Mouse (Mus musculus): ENCODE data around the gene Gm9913. TPM values are rescaled to one million over a fixed set of nuclear protein-coding genes. Genes with fewer than 3 reads are reported as not detected.

Gm9913 gene
- polyA plus RNA-seq, 2 experiments, result 0.19 to 0.40 TPM

GRCm38 (mm10) chr2:125498216-125498615 lies 6.7 kb upstream of the Gm9913 start:
- peaks cover 12% of the 10 kb centered on the region; the same call in 1 of the 2 replicates for H3K27me3 ChIP-seq (ENCODE audit: control insufficient read depth, insufficient read depth, low read length)
- no peaks in the 10 kb centered on the region for H3K4me1 ChIP-seq (ENCODE audit: control insufficient read depth, insufficient read depth, low read length)
- H3K9ac ChIP-seq (ENCODE audit: low read depth, low read length, severe bottlenecking), result no peak overlapping the region
- no peak for TF ChIP-seq POLR2A (IDR thresholded peaks at IDR 0.05; ENCODE audit: borderline replicate concordance, extremely low read depth, insufficient read depth, insufficient read length)
- peaks cover 40% of the 10 kb centered on the region for H3K36me3 ChIP-seq (ENCODE audit: control insufficient read depth, insufficient read depth, low read length)
- WGBS, result 94% methylated on average over 7 of the region's 7 CpGs
- H3K9me3 ChIP-seq (ENCODE audit: control insufficient read depth, low read length), result no peaks in the 10 kb centered on the region
- ATAC-seq (ENCODE audit: low FRiP score, low read depth), result no peak
- no peak for DNase-seq (ENCODE audit: low spot score)
- H3K4me3 ChIP-seq (replicated peaks; ENCODE audit: low read length), result no peak overlapping the region
- no peak overlapping the region for H3K27ac ChIP-seq (replicated peaks; ENCODE audit: low read depth, low read length)
- H3K4me2 ChIP-seq (replicated peaks; ENCODE audit: low read depth, low read length, severe bottlenecking), result no peak overlapping the region

GRCm38 (mm10) chr2:125501526-125501925 lies 3.4 kb upstream of the Gm9913 start:
- peaks cover 5% of the 10 kb centered on the region; the same call in 1 of the 2 replicates for H3K4me1 ChIP-seq (ENCODE audit: control insufficient read depth, insufficient read depth, low read length)
- H3K27ac ChIP-seq (replicated peaks; ENCODE audit: low read depth, low read length), result no peak overlapping the region
- H3K4me2 ChIP-seq (replicated peaks; ENCODE audit: low read depth, low read length, severe bottlenecking), result no peak overlapping the region
- no peak for ATAC-seq (ENCODE audit: low FRiP score, low read depth)
- no peaks in the 10 kb centered on the region; the same call in 1 of the 2 replicates for H3K27me3 ChIP-seq (ENCODE audit: control insufficient read depth, insufficient read depth, low read length)
- H3K9me3 ChIP-seq (ENCODE audit: control insufficient read depth, low read length), result no peaks in the 10 kb centered on the region
- no peak overlapping the region for H3K9ac ChIP-seq (ENCODE audit: low read depth, low read length, severe bottlenecking)
- no peak for DNase-seq (ENCODE audit: low spot score)
- no peak for TF ChIP-seq POLR2A (IDR thresholded peaks at IDR 0.05; ENCODE audit: borderline replicate concordance, extremely low read depth, insufficient read depth, insufficient read length)
- H3K4me3 ChIP-seq (replicated peaks; ENCODE audit: low read length), result no peak overlapping the region
- peaks cover 24% of the 10 kb centered on the region for H3K36me3 ChIP-seq (ENCODE audit: control insufficient read depth, insufficient read depth, low read length)

GRCm38 (mm10) chr2:125505746-125506315 lies 942 bp downstream of the Gm9913 start:
- TF ChIP-seq POLR2A (IDR thresholded peaks at IDR 0.05; ENCODE audit: borderline replicate concordance, extremely low read depth, insufficient read depth, insufficient read length), result no peak
- peak overlapping the region; percentile 74 for H3K27ac ChIP-seq (replicated peaks; ENCODE audit: low read depth, low read length)
- peaks cover 10% of the 10 kb centered on the region for H3K4me1 ChIP-seq (ENCODE audit: control insufficient read depth, insufficient read depth, low read length)
- H3K9me3 ChIP-seq (ENCODE audit: control insufficient read depth, low read length), result no peaks in the 10 kb centered on the region
- no peaks in the 10 kb centered on the region for H3K27me3 ChIP-seq (ENCODE audit: control insufficient read depth, insufficient read depth, low read length)
- H3K9ac ChIP-seq (ENCODE audit: low read depth, low read length, severe bottlenecking), result peak overlapping the region; percentile 83
- H3K4me2 ChIP-seq (replicated peaks; ENCODE audit: low read depth, low read length, severe bottlenecking), result peak overlapping the region; percentile 89
- H3K36me3 ChIP-seq (ENCODE audit: control insufficient read depth, insufficient read depth, low read length), result peaks cover 13% of the 10 kb centered on the region
- peak overlapping the region; percentile 81 for H3K4me3 ChIP-seq (replicated peaks; ENCODE audit: low read length)
- WGBS, result under 1% methylated on average over 44 of the region's 48 CpGs
- peak; percentile 55 for DNase-seq (ENCODE audit: low spot score)
- peak; percentile 79 for ATAC-seq (ENCODE audit: low FRiP score, low read depth)

GRCm38 (mm10) chr2:125506316-125507054 lies 1.6 kb downstream of the Gm9913 start:
- no peaks in the 10 kb centered on the region for H3K9me3 ChIP-seq (ENCODE audit: control insufficient read depth, low read length)
- peak; percentile 81; the same call in 1 of the 2 replicates for TF ChIP-seq POLR2A (IDR thresholded peaks at IDR 0.05; ENCODE audit: borderline replicate concordance, extremely low read depth, insufficient read depth, insufficient read length)
- peaks cover 13% of the 10 kb centered on the region for H3K36me3 ChIP-seq (ENCODE audit: control insufficient read depth, insufficient read depth, low read length)
- 2% methylated on average over 35 of the region's 37 CpGs for WGBS
- H3K4me1 ChIP-seq (ENCODE audit: control insufficient read depth, insufficient read depth, low read length), result peaks cover 10% of the 10 kb centered on the region
- H3K4me2 ChIP-seq (replicated peaks; ENCODE audit: low read depth, low read length, severe bottlenecking), result peak overlapping the region; percentile 89
- DNase-seq (ENCODE audit: low spot score) (peak; percentile 85), ATAC-seq (ENCODE audit: low FRiP score, low read depth) (peak; percentile 89)
- peak overlapping the region; percentile 74 for H3K27ac ChIP-seq (replicated peaks; ENCODE audit: low read depth, low read length)
- peak overlapping the region; percentile 83 for H3K9ac ChIP-seq (ENCODE audit: low read depth, low read length, severe bottlenecking)
- H3K27me3 ChIP-seq (ENCODE audit: control insufficient read depth, insufficient read depth, low read length), result no peaks in the 10 kb centered on the region
- H3K4me3 ChIP-seq (replicated peaks; ENCODE audit: low read length), result peak overlapping the region; percentile 81

- Histone ChIP-seq H3K27ac (replicated peaks; ENCODE audit: low read depth, low read length) (peak within 1 kb of the TSS; percentile 74), H3K36me3 (ENCODE audit: control insufficient read depth, insufficient read depth, low read length) (0 out of 2 replicates have a peak, but pooled peaks cover 2% of the 10 kb centered on the region), H3K9ac (ENCODE audit: low read depth, low read length, severe bottlenecking) (peak within 1 kb of the TSS; percentile 83), H3K4me3 (replicated peaks; ENCODE audit: low read length) (peak within 1 kb of the TSS; percentile 81), H3K27me3 (ENCODE audit: control insufficient read depth, insufficient read depth, low read length) (no peaks in the 10 kb centered on the region), H3K4me2 (replicated peaks; ENCODE audit: low read depth, low read length, severe bottlenecking) (peak within 1 kb of the TSS; percentile 89), H3K9me3 (ENCODE audit: control insufficient read depth, low read length) (no peaks in the 10 kb centered on the region), H3K4me1 (ENCODE audit: control insufficient read depth, insufficient read depth, low read length) (peaks cover 10% of the 10 kb centered on the region)
- no peak for TF ChIP-seq POLR2A (IDR thresholded peaks at IDR 0.05; ENCODE audit: borderline replicate concordance, extremely low read depth, insufficient read depth, insufficient read length)
- WGBS, result 75% methylated on average over 4 of the region's 4 CpGs
- DNase-seq (ENCODE audit: low spot score) (no peak), ATAC-seq (ENCODE audit: low FRiP score, low read depth) (no peak)
Observed at GRCm38 (mm10) chr2:125507893-125508292, 3.0 kb downstream of the Gm9913 start, which contains the start of gene Fbn1. Gene Fbn1 (minus strand): TSS chr2:125507993.
